Comparison of ENCODE assay signal across 11 mouse cellular contexts in the genomic region with DNA sequence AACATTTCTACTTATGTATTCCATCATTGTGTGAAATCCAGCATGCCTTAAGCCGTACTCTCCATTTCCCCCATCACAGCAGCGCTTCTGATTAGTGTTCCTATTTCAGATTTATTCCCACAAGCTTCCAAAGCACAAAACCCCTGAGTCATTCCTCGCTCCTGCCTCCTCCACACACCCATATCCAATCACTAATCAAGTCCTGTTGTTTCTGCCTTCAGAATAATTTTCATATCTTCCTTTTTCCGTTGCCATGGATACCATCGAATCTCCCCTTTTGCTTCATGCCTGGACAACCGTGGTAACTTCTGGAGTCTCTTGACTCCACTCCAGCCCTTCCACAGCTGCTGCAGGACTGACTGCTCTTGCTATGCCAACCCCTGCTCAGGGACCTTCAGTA.
A peak's percentile ranks its signal among the peaks of the same experiment; 100 is the strongest.
DNase-seq lines count a peak whose midpoint lies in the region; ATAC-seq and TF ChIP-seq lines count a peak whose summit lies in the region.
"Had no signal": no experiment of that assay in that cellular context is flagged by ENCODE, and none has a peak within 500 bp of the region (broad histone marks: within the 10 kb centered on the region; RNA-seq: fewer than 3 reads in every experiment).

No protein-coding gene starts in this region.

- TF ChIP-seq CTCF in heart, adult 2 months (IDR thresholded peaks at IDR 0.05) = no peak
- no peak for TF ChIP-seq CTCF in cortical plate, adult 2 months (IDR thresholded peaks at IDR 0.05; ENCODE audit: extremely low read depth, insufficient read depth, low read length)
- TF ChIP-seq CTCF in hindbrain, postnatal 0 days (IDR thresholded peaks at IDR 0.05; ENCODE audit: low read depth) = no peak
- no peak for TF ChIP-seq CTCF in intestine, postnatal 0 days (IDR thresholded peaks at IDR 0.05; ENCODE audit: low read depth)

- H3K27me3 ChIP-seq in heart, adult 2 months (ENCODE audit: control insufficient read depth, insufficient read depth, low read length) = no peaks in the 10 kb centered on the region
- no peaks in the 10 kb centered on the region for H3K27me3 ChIP-seq in hindbrain, postnatal 0 days (ENCODE audit: insufficient read depth, low read length)
- H3K27me3 ChIP-seq in midbrain, embryonic 13.5 days = no peaks in the 10 kb centered on the region
- H3K27me3 ChIP-seq in intestine, postnatal 0 days (replicated peaks; ENCODE audit: control insufficient read depth, insufficient read depth, low read length) = no peaks in the 10 kb centered on the region

- H3K4me2 ChIP-seq in hindbrain, postnatal 0 days (ENCODE audit: low read depth, low read length) = no peak overlapping the region
- no peak overlapping the region for H3K4me2 ChIP-seq in midbrain, embryonic 13.5 days (replicated peaks)
- H3K4me2 ChIP-seq in intestine, postnatal 0 days (replicated peaks; ENCODE audit: low read depth) = no peak overlapping the region

- H3K9ac ChIP-seq in heart, adult 2 months (ENCODE audit: low read depth, low read length) = no peak overlapping the region
- H3K9ac ChIP-seq in hindbrain, postnatal 0 days (replicated peaks; ENCODE audit: low read length) = no peak overlapping the region
- no peak overlapping the region for H3K9ac ChIP-seq in midbrain, embryonic 13.5 days (replicated peaks)
- H3K9ac ChIP-seq in intestine, postnatal 0 days (ENCODE audit: low read depth, low read length) = no peak overlapping the region

- no peak overlapping the region for H3K4me3 ChIP-seq in heart, adult 2 months
- no peak overlapping the region for H3K4me3 ChIP-seq in cortical plate, adult 2 months (ENCODE audit: insufficient read depth, low read length)
- H3K4me3 ChIP-seq in hindbrain, postnatal 0 days (ENCODE audit: low read length) = no peak overlapping the region
- H3K4me3 ChIP-seq in midbrain, embryonic 13.5 days (replicated peaks) = no peak overlapping the region
- H3K4me3 ChIP-seq in intestine, postnatal 0 days (ENCODE audit: low read depth, low read length) = no peak overlapping the region

- H3K9me3 ChIP-seq in hindbrain, postnatal 0 days (ENCODE audit: low read length) = no peaks in the 10 kb centered on the region
- H3K9me3 ChIP-seq in midbrain, embryonic 13.5 days = peaks cover 4% of the 10 kb centered on the region; the same call in 1 of the 2 replicates
- H3K9me3 ChIP-seq in intestine, postnatal 0 days (ENCODE audit: control insufficient read depth) = peaks cover 4% of the 10 kb centered on the region; the same call in 1 of the 2 replicates

- peak; percentile 27; the same call in 1 of the 2 replicates for ATAC-seq in hindbrain, postnatal 0 days
- peak; percentile 46 for ATAC-seq in midbrain, embryonic 13.5 days
- ATAC-seq in intestine, postnatal 0 days = no peak
- ATAC-seq in megakaryocyte, adult 5-6 weeks (ENCODE audit: poor library complexity, severe bottlenecking) = no peak

- DNase-seq in heart, adult 9 months (ENCODE audit: low spot score in 2 of 2) = peak; percentile 6 to 16
- no peak for DNase-seq in heart, adult 2 months
- DNase-seq in hindbrain, postnatal 0 days (ENCODE audit: low spot score) = peak; percentile 50
- no peak for DNase-seq in adrenal gland, adult 18-20 months (ENCODE audit: low spot score in 2 of 2)
- DNase-seq: cerebellum, postnatal 14 days; gastrocnemius, postnatal 25 days; retina, postnatal 1 day had no signal

- no peak for TF ChIP-seq EP300 in heart, adult 2 months (IDR thresholded peaks at IDR 0.05; ENCODE audit: insufficient read depth, low read depth, low read length)

- no peak for TF ChIP-seq POLR2A in heart, adult 2 months (IDR thresholded peaks at IDR 0.05; ENCODE audit: insufficient read depth, low read depth, low read length)
- no peak for TF ChIP-seq POLR2A in cortical plate, adult 2 months (IDR thresholded peaks at IDR 0.05; ENCODE audit: extremely low read depth, insufficient read depth, low read length)

- peaks cover 2% of the 10 kb centered on the region; the same call in 1 of the 2 replicates for H3K4me1 ChIP-seq in heart, adult 2 months (ENCODE audit: control insufficient read depth, insufficient read depth, low read length)
- H3K4me1 ChIP-seq in cortical plate, adult 2 months (ENCODE audit: control insufficient read depth, insufficient read depth, low read length) = peaks cover 14% of the 10 kb centered on the region; the same call in 1 of the 2 replicates
- 0 out of 2 replicates have a peak, but pooled peaks cover 4% of the 10 kb centered on the region for H3K4me1 ChIP-seq in hindbrain, postnatal 0 days (ENCODE audit: insufficient read depth, low read length)
- peaks cover 18% of the 10 kb centered on the region for H3K4me1 ChIP-seq in midbrain, embryonic 13.5 days (replicated peaks)
- no peaks in the 10 kb centered on the region for H3K4me1 ChIP-seq in intestine, postnatal 0 days (replicated peaks; ENCODE audit: control insufficient read depth, insufficient read depth, low read length)

- H3K27ac ChIP-seq in heart, adult 2 months = no peak overlapping the region
- peak overlapping the region; percentile 41; the same call in 1 of the 2 replicates for H3K27ac ChIP-seq in cortical plate, adult 2 months (ENCODE audit: insufficient read depth, low read length)
- H3K27ac ChIP-seq in hindbrain, postnatal 0 days = peak overlapping the region; percentile 49; the same call in 1 of the 2 replicates
- peak overlapping the region; percentile 74 for H3K27ac ChIP-seq in midbrain, embryonic 13.5 days
- no peak overlapping the region for H3K27ac ChIP-seq in intestine, postnatal 0 days (ENCODE audit: low read depth, low read length)

- intact Hi-C loops in heart, adult 2 months (cut with DNase I) = no loop called here

- no peaks in the 10 kb centered on the region for H3K36me3 ChIP-seq in heart, adult 2 months (ENCODE audit: control insufficient read depth, insufficient read depth, low read length)
- H3K36me3 ChIP-seq in hindbrain, postnatal 0 days (ENCODE audit: insufficient read depth, low read length) = no peaks in the 10 kb centered on the region
- no peaks in the 10 kb centered on the region for H3K36me3 ChIP-seq in midbrain, embryonic 13.5 days
- no peaks in the 10 kb centered on the region for H3K36me3 ChIP-seq in intestine, postnatal 0 days (ENCODE audit: control insufficient read depth, insufficient read depth)

- WGBS in heart, adult 2 months = 61% methylated on average over 6 of the region's 6 CpGs
- 45% methylated on average over 6 of the region's 6 CpGs for WGBS in hindbrain, postnatal 0 days
- 57% methylated on average over 6 of the region's 6 CpGs for WGBS in midbrain, embryonic 13.5 days
- 79% methylated on average over 6 of the region's 6 CpGs for WGBS in intestine, postnatal 0 days

- H3K79me2 ChIP-seq in heart, adult 2 months (replicated peaks; ENCODE audit: control insufficient read depth, insufficient read depth, low read length) = no peaks in the 10 kb centered on the region

Comparison
In these comparisons a context has a peak if more than half of its experiments do, and no peak if none do; other contexts are left out.
1. DNase-seq: peak in heart, adult 9 months (2 of 2) and hindbrain, postnatal 0 days (single experiment); none in heart, adult 2 months (0 of 2) and adrenal gland, adult 18-20 months (0 of 2).
2. H3K27ac ChIP-seq: peak in cortical plate, adult 2 months (single experiment), hindbrain, postnatal 0 days (single experiment) and midbrain, embryonic 13.5 days (single experiment); none in heart, adult 2 months (single experiment) and intestine, postnatal 0 days (single experiment).
3. ATAC-seq: peak in hindbrain, postnatal 0 days (single experiment) and midbrain, embryonic 13.5 days (single experiment); none in intestine, postnatal 0 days (single experiment) and megakaryocyte, adult 5-6 weeks (single experiment).